Mouse (Mus musculus) left cerebral cortex, postnatal 36 days (tissue): ENCODE measurements at regions not wholly inside any gene's neighbourhood (a gene's known extent, or its start where the extent isn't known, plus 50 kb on each side); places are given as distances from the start of the nearest gene placed in this dataset.

Experiments used
- DNase-seq, 2 experiments: peaks; one replicate each; pipeline ENCODE4 v3.0.0; 2021 to 2022; ENCODE audit warnings: low spot score in 2 of 2, mixed read lengths in 1 of 2
- intact Hi-C: fragments of 180-260 bp; cut with DNase I; formaldehyde crosslinking; loops from one replicate; pipeline ENCODE4 v1.15.1; 2025

GRCm38 (mm10) chr6:51732298-51732895 is 208.7 kb downstream of the Snx10 start:
- DNase-seq: peak in 1 of 2 experiments; percentile 48
- intact Hi-C loops: no loop called here

- no peak for DNase-seq
- intact Hi-C loops: no loop called here
Observed at GRCm38 (mm10) chr6:51736051-51736450, 212.3 kb downstream of the Snx10 start.

DNA sequence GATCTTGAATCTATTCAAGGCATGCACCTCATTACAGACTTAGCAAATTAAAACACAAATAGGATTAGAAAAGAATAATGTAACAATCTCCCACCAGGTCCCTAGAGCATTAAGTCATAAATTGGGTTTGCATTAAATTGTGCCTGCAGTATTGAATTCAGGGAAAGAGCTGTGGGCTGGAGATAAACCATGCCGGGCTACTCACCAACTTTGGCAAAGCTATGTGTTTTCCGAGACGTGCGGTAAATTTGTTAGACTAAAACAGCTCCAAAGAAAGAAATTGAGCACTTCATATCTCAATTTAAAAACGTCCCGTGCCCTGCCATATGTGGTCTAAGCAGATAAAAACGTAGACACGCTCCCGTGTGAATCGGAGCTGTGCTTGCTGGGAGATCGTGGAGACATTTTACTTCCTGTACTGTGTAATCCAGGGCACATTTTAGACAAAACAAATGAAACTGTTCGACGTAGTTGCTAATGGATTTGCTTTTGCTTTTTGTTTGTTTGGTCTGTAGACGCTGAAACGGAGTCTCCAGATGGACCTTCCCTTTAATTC is 219.5 kb downstream of the Snx10 start:
- intact Hi-C loops: no loop called here
- DNase-seq: no peak

GRCm38 (mm10) chr6:51744607-51745006 is 220.9 kb downstream of the Snx10 start:
- DNase-seq: no peak
- intact Hi-C loops: no loop called here

GRCm38 (mm10) chr6:51754239-51754681 is 230.6 kb downstream of the Snx10 start:
- peak in 1 of 2 experiments; percentile 10 for DNase-seq
- intact Hi-C loops: no loop called here

DNA sequence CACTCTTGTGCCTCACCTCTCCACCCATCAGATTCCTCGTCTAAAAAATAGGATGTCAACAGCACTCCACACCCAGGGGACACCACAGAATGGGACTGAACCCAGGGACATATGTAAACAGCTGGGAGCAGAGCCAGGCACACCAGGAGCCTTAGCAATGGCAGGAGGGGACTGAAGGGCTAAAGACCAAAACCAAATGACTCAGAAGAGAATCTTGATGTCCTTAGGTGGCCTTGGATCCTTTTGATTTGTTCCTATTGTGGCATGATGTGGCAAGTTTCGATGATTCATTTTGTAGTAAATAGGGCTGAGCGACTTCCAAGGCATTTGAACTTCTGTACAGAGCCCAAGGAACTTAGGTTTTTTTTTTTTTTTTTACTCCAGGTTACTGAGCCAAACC is 233.4 kb downstream of the Snx10 start:
- no peak for DNase-seq
- intact Hi-C loops: no loop called here

GRCm38 (mm10) chr6:51757746-51758145 is 234.0 kb downstream of the Snx10 start:
- DNase-seq: no peak
- intact Hi-C loops: no loop called here

DNA sequence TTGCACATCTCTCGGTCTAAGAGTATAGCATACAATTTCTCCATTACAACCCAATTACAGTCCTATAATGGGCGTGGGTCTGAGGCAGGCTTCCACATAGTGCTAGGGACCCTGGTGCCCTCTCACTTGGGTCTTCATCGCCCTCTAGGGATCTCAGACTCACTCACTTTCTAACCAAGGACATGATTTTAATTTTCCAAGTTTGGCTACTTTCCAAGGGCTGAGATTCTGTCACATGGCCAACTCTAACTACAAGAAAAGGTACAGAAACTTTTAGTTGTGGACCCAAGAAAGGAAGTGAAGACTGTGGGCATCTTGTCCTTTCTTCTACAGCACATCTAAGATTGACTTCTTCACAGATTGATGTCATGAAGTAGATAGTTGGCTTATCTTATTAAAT is 235.1 kb downstream of the Snx10 start:
- intact Hi-C loops: no loop called here

GRCm38 (mm10) chr6:51760372-51760771 is 236.7 kb downstream of the Snx10 start:
- DNase-seq: no peak
- intact Hi-C loops: no loop called here

More for the DNA sequence above, 235.1 kb downstream of the Snx10 start:
- no peak for DNase-seq

GRCm38 (mm10) chr6:51761506-51761905 is 237.8 kb downstream of the Snx10 start:
- intact Hi-C loops: no loop called here
- DNase-seq: no peak

DNA sequence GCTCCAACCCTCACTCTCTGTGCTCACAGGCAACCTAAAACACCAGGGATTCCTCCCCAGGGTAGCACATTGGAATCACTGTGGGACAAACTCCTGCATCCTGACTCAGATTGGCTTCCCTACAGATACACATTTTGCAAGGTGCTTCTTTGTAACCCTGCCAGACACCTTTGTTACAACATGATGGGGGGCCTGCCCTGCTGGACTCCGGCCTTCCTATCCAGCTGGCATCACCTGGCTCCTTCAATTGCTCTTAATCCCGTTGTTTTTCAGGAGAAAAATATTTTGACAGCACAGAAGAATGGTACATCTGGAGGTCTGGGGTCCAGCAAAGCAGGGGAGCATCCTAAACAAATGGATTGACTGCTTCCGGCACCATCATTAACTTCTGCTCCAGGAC is 242.8 kb downstream of the Snx10 start:
- no peak for DNase-seq
- intact Hi-C loops: no loop called here

GRCm38 (mm10) chr6:51767582-51768341 is 244.1 kb downstream of the Snx10 start:
- intact Hi-C loops: no loop called here
- peak; percentile 19 to 25 for DNase-seq

GRCm38 (mm10) chr6:51771001-51771400 is 241.3 kb downstream of the Skap2 start:
- intact Hi-C loops: no loop called here
- no peak for DNase-seq

DNA sequence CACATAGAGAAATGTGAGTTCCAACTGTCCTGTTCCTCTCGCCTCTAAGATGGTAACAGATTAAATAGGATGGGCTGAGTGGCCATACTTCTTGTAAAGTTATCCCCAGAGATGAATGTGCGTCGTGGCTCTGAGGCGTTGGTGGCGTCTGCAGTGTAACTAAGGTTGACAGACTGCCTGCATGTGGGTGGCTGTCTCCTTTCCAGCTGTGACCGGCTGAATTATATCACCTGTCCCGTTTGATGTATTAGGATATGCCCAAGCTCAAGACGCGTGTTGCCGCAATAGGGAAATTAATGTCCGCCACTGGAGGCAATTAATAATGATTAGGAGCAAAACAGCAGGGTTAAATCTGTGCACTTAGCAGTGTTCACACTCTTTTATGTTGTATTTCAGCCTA is 240.9 kb downstream of the Skap2 start:
- no peak for DNase-seq
- intact Hi-C loops: no loop called here

DNA sequence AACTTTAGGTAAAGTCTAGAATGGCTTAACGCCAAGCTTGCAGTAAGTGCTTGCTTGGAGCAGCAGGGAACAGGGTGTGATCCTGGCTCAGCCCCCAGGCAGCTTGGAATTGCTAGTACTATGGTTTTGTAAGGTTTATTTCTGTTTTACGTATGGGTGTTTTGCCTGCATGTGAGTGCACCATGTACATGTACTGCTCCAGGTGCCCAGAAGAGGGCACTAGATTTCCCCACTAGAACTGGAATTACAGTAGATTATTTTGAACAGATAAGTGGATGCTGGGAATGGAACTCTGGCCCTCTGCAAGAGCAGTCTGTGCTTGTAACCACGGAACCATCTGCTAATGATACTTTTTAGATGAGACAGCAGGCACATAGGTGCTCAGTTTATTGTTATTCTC is 237.6 kb downstream of the Skap2 start:
- intact Hi-C loops: no loop called here
- no peak for DNase-seq

DNA sequence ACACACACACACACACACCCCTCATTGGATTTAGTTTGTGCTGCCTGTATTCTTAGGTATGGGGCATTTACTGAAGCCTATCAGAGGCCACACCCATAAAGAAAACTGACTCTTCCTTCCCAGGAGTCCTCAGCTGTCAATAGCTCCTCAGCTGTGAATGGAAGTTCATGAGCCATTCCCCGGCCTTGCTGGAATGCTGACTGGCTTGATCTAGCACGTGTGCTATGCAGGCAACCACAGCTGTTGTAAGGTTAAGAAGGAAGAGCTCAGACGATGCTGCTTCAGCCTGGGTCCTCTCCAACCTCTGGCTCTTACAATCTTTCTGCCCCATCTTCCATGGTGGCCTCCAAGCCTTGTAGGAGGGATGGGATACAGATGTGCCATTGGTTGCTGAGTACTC is 226.7 kb downstream of the Skap2 start:
- intact Hi-C loops: no loop called here
- DNase-seq: no peak

DNA sequence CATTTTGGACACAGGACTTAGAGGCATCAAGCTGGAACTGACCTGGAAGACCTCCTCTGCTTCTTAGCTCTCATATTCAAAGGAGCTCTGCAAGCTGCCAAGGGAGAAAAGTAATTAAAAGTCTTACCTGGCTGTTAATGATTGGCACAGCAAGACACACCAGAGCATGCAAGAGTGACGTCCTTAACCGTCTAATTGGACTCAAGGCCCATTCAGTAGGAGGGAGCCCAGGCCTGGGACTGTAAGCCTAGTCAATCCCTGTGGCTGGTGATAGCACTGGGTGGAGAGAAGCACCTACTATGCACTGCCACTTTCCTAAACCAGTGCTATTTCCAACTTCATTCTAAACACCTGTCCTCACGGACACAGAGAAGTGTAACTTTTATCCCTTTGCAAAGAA is 225.5 kb downstream of the Skap2 start:
- intact Hi-C loops: no loop called here
- DNase-seq: no peak

GRCm38 (mm10) chr6:51788156-51788555 is 224.2 kb downstream of the Skap2 start:
- no peak for DNase-seq
- intact Hi-C loops: no loop called here

DNA sequence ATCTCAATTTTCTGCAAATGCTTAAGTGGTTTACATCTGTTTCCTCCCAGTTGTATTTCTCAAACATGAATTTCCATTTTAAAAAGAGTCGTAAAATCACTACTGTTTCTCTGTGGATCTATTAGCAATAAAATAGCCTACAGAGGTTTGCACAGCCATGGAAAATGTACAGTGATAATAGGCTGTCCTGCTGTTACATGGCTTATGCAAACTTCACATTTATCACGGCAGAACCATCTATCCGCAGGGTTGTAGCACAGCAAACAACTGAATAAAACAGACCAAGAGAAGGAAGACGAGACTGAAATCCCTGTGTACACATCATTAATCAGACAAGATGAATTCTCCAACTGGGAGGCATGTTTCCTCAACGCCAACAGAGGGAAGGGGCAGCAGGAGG is 222.1 kb downstream of the Skap2 start:
- no peak for DNase-seq
- intact Hi-C loops: no loop called here

GRCm38 (mm10) chr6:51790693-51791092 is 221.7 kb downstream of the Skap2 start:
- DNase-seq: no peak
- intact Hi-C loops: no loop called here

DNA sequence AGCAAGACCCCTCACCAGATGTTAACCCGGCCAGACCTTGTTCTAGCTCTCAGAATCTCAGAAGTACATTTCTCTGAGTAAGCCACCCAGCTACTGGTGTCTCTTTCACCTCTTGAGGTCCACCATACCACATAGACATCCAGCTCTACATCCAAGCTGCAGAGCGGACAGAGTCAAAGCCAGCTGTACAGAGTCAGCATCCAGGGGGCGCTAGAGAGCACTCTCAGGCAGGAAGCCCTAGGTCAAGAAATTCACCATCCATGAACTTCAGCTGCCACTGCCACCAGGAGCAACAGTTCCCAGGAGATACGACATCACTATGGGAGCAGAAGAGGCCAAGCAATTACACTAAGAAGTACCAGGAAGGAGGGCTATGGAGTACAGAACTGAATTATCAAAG is 217.0 kb downstream of the Skap2 start:
- intact Hi-C loops: no loop called here
- DNase-seq: no peak
